Mouse (Mus musculus): ENCODE data around the gene Iars2. TPM values are rescaled to one million over a fixed set of nuclear protein-coding genes. Genes with fewer than 3 reads are reported as not detected.

Iars2 gene
- polyA plus RNA-seq, 1 experiment from 2014 or later: 32.0 TPM

DNA sequence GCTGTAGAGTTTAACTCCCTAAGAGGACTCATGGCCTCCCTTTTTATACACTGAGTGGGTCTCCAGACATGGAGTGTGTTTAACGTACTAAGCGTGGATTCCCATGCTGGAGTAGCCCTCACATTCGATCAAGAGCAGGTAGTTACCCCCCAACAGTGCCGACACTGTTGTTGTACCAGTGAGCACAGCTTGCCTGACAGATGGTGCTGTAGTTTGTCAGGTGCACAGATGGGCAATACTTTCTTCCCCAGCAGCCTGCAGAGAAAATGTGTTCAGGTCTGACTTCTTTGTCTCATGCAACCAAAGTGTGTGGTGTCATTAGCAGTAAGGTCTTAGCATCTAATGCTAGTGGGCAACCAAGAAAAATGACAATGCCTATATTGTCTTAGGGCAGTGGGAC is 13.2 kb upstream of the Iars2 start:
- H3K9me3 ChIP-seq (ENCODE audit: control insufficient read depth, low read depth, low read length): no peaks in the 10 kb centered on the region
- no peaks in the 10 kb centered on the region for H3K27me3 ChIP-seq (ENCODE audit: control insufficient read depth, insufficient read depth, low read length)
- no peak for ATAC-seq (ENCODE audit: insufficient number of reproducible peaks, insufficient read depth, low FRiP score, low read depth)
- no peaks in the 10 kb centered on the region for H3K4me1 ChIP-seq (ENCODE audit: control insufficient read depth, insufficient read depth, low read length)
- no peak overlapping the region for H3K27ac ChIP-seq (ENCODE audit: low read length)
- peaks cover 32% of the 10 kb centered on the region for H3K36me3 ChIP-seq (ENCODE audit: control insufficient read depth, insufficient read depth, low read length)
- H3K4me3 ChIP-seq (ENCODE audit: low read depth, low read length): no peak overlapping the region
- H3K4me2 ChIP-seq (replicated peaks; ENCODE audit: low read depth, low read length): no peak overlapping the region
- H3K9ac ChIP-seq (replicated peaks; ENCODE audit: low read depth, low read length): no peak overlapping the region
- WGBS: 94% methylated on average over 4 of the region's 4 CpGs

DNA sequence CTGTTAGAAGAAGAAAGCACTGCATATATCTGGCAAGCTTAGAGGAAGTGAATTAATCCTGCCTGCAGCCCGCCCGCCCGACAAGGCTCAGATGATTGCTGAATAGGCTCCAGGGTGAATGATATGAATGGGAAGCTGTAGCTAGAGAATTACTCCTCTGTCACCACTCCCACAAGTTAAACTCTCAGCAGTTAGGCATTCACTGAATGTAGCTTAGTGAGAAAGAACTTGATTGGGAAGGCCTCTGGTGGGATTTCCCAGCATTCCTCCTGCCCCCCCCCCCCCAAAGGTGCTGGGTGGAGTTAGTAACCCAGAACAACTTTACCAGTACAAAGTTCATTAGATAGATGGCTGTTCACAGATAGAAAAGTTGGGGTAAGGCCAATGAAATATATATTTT is 7.3 kb upstream of the Iars2 start:
- H3K36me3 ChIP-seq (ENCODE audit: control insufficient read depth, insufficient read depth, low read length): peaks cover 15% of the 10 kb centered on the region
- H3K4me3 ChIP-seq (ENCODE audit: low read depth, low read length): no peak overlapping the region
- no peak overlapping the region for H3K4me2 ChIP-seq (replicated peaks; ENCODE audit: low read depth, low read length)
- H3K4me1 ChIP-seq (ENCODE audit: control insufficient read depth, insufficient read depth, low read length): peaks cover 5% of the 10 kb centered on the region; the same call in 1 of the 2 replicates
- H3K9ac ChIP-seq (replicated peaks; ENCODE audit: low read depth, low read length): no peak overlapping the region
- WGBS: 35% methylated on average over 3 of the region's 3 CpGs
- H3K9me3 ChIP-seq (ENCODE audit: control insufficient read depth, low read depth, low read length): no peaks in the 10 kb centered on the region
- H3K27me3 ChIP-seq (ENCODE audit: control insufficient read depth, insufficient read depth, low read length): no peaks in the 10 kb centered on the region
- ATAC-seq (ENCODE audit: insufficient number of reproducible peaks, insufficient read depth, low FRiP score, low read depth): peak; percentile 26; the same call in 1 of the 2 replicates
- no peak overlapping the region; the same call in 1 of the 2 replicates for H3K27ac ChIP-seq (ENCODE audit: low read length)

- no peaks in the 10 kb centered on the region for H3K27me3 ChIP-seq (ENCODE audit: control insufficient read depth, insufficient read depth, low read length)
- WGBS: 83% methylated on average over 6 of the region's 6 CpGs
- no peak overlapping the region for H3K27ac ChIP-seq (ENCODE audit: low read length)
Measured at GRCm38 (mm10) chr1:185335231-185335765, 6.1 kb upstream of the Iars2 start.

GRCm38 (mm10) chr1:185334136-185334535 is 4.9 kb upstream of the Iars2 start:
- Histone ChIP-seq H3K27ac (ENCODE audit: low read length) (no peak overlapping the region), H3K9me3 (ENCODE audit: control insufficient read depth, low read depth, low read length) (no peaks in the 10 kb centered on the region), H3K27me3 (ENCODE audit: control insufficient read depth, insufficient read depth, low read length) (no peaks in the 10 kb centered on the region), H3K9ac (replicated peaks; ENCODE audit: low read depth, low read length) (no peak overlapping the region), H3K4me3 (ENCODE audit: low read depth, low read length) (no peak overlapping the region), H3K4me2 (replicated peaks; ENCODE audit: low read depth, low read length) (no peak overlapping the region), H3K4me1 (ENCODE audit: control insufficient read depth, insufficient read depth, low read length) (peaks cover 7% of the 10 kb centered on the region; the same call in 1 of the 2 replicates), H3K36me3 (ENCODE audit: control insufficient read depth, insufficient read depth, low read length) (peaks cover 3% of the 10 kb centered on the region; the same call in 1 of the 2 replicates)
- ATAC-seq (ENCODE audit: insufficient number of reproducible peaks, insufficient read depth, low FRiP score, low read depth): no peak
- WGBS: 85% methylated on average over 4 of the region's 4 CpGs

More at GRCm38 (mm10) chr1:185335231-185335765, 6.1 kb upstream of the Iars2 start:
- no peak for ATAC-seq (ENCODE audit: insufficient number of reproducible peaks, insufficient read depth, low FRiP score, low read depth)
- H3K9me3 ChIP-seq (ENCODE audit: control insufficient read depth, low read depth, low read length): no peaks in the 10 kb centered on the region
- H3K4me2 ChIP-seq (replicated peaks; ENCODE audit: low read depth, low read length): no peak overlapping the region
- H3K4me3 ChIP-seq (ENCODE audit: low read depth, low read length): no peak overlapping the region
- H3K4me1 ChIP-seq (ENCODE audit: control insufficient read depth, insufficient read depth, low read length): peaks cover 5% of the 10 kb centered on the region; the same call in 1 of the 2 replicates
- no peak overlapping the region for H3K9ac ChIP-seq (replicated peaks; ENCODE audit: low read depth, low read length)
- peaks cover 10% of the 10 kb centered on the region for H3K36me3 ChIP-seq (ENCODE audit: control insufficient read depth, insufficient read depth, low read length)

DNA sequence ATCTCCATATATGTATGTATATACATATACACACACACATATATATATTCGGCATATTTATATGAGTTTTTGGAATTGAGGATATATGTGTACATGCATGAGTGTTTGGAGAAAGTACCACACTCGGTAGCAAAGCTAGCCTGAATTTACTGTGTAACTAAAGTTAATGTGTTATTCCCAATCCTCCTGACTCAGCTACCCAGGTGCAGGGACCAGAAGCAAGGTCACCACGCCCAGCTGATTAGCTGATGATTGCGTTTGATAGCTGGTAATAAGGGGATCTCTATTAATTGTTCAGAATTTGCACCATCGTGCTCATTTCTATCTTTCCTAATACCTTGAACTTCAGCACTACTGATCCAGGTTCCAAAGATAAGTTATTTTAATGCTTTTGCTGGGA is 4.5 kb upstream of the Iars2 start:
- H3K4me1 ChIP-seq (ENCODE audit: control insufficient read depth, insufficient read depth, low read length): peaks cover 7% of the 10 kb centered on the region; the same call in 1 of the 2 replicates
- H3K9ac ChIP-seq (replicated peaks; ENCODE audit: low read depth, low read length): no peak overlapping the region
- no peak for ATAC-seq (ENCODE audit: insufficient number of reproducible peaks, insufficient read depth, low FRiP score, low read depth)
- H3K4me3 ChIP-seq (ENCODE audit: low read depth, low read length): no peak overlapping the region
- no peaks in the 10 kb centered on the region for H3K9me3 ChIP-seq (ENCODE audit: control insufficient read depth, low read depth, low read length)
- no peaks in the 10 kb centered on the region for H3K27me3 ChIP-seq (ENCODE audit: control insufficient read depth, insufficient read depth, low read length)
- H3K27ac ChIP-seq (ENCODE audit: low read length): no peak overlapping the region
- no peaks in the 10 kb centered on the region for H3K36me3 ChIP-seq (ENCODE audit: control insufficient read depth, insufficient read depth, low read length)
- H3K4me2 ChIP-seq (replicated peaks; ENCODE audit: low read depth, low read length): peak overlapping the region; percentile 44; the same call in 1 of the 2 replicates
- WGBS: 83% methylated on average over 5 of the region's 5 CpGs

GRCm38 (mm10) chr1:185331983-185332430 is 2.8 kb upstream of the Iars2 start, which contains the start of gene Bpnt1:
Gene Bpnt1, plus strand, starts transcription at chr1:185332149.
- H3K9me3 ChIP-seq (ENCODE audit: control insufficient read depth, low read depth, low read length): no peaks in the 10 kb centered on the region
- peak; percentile 83 for ATAC-seq (ENCODE audit: insufficient number of reproducible peaks, insufficient read depth, low FRiP score, low read depth)
- peak within 1 kb of the TSS; percentile 66 for H3K9ac ChIP-seq (replicated peaks; ENCODE audit: low read depth, low read length)
- H3K36me3 ChIP-seq (ENCODE audit: control insufficient read depth, insufficient read depth, low read length): no peaks in the 10 kb centered on the region
- H3K4me3 ChIP-seq (ENCODE audit: low read depth, low read length): peak within 1 kb of the TSS; percentile 71
- H3K27ac ChIP-seq (ENCODE audit: low read length): peak within 1 kb of the TSS; percentile 72; the same call in 1 of the 2 replicates
- H3K4me2 ChIP-seq (replicated peaks; ENCODE audit: low read depth, low read length): peak within 1 kb of the TSS; percentile 44
- WGBS: under 1% methylated on average over 32 of the region's 32 CpGs
- peaks cover 7% of the 10 kb centered on the region; the same call in 1 of the 2 replicates for H3K4me1 ChIP-seq (ENCODE audit: control insufficient read depth, insufficient read depth, low read length)
- no peaks in the 10 kb centered on the region for H3K27me3 ChIP-seq (ENCODE audit: control insufficient read depth, insufficient read depth, low read length)

- Histone ChIP-seq H3K27ac (ENCODE audit: low read length) (no peak overlapping the region), H3K36me3 (ENCODE audit: control insufficient read depth, insufficient read depth, low read length) (peaks cover 6% of the 10 kb centered on the region), H3K9ac (replicated peaks; ENCODE audit: low read depth, low read length) (no peak overlapping the region), H3K4me3 (ENCODE audit: low read depth, low read length) (peak overlapping the region; percentile 71), H3K4me2 (replicated peaks; ENCODE audit: low read depth, low read length) (peak overlapping the region; percentile 44), H3K27me3 (ENCODE audit: control insufficient read depth, insufficient read depth, low read length) (no peaks in the 10 kb centered on the region), H3K9me3 (ENCODE audit: control insufficient read depth, low read depth, low read length) (no peaks in the 10 kb centered on the region), H3K4me1 (ENCODE audit: control insufficient read depth, insufficient read depth, low read length) (peaks cover 7% of the 10 kb centered on the region; the same call in 1 of the 2 replicates)
- ATAC-seq (ENCODE audit: insufficient number of reproducible peaks, insufficient read depth, low FRiP score, low read depth): no peak
- WGBS: 50% methylated on average over 5 of the region's 5 CpGs
Measured at GRCm38 (mm10) chr1:185331364-185331763, 2.2 kb upstream of the Iars2 start.

- H3K9me3 ChIP-seq (ENCODE audit: control insufficient read depth, low read depth, low read length): no peaks in the 10 kb centered on the region
- H3K4me1 ChIP-seq (ENCODE audit: control insufficient read depth, insufficient read depth, low read length): peaks cover 7% of the 10 kb centered on the region; the same call in 1 of the 2 replicates
- H3K27me3 ChIP-seq (ENCODE audit: control insufficient read depth, insufficient read depth, low read length): no peaks in the 10 kb centered on the region
- peak overlapping the region; percentile 89; the same call in 1 of the 2 replicates for H3K4me3 ChIP-seq (ENCODE audit: low read depth, low read length)
- H3K27ac ChIP-seq (ENCODE audit: low read length): no peak overlapping the region
- peaks cover 18% of the 10 kb centered on the region for H3K36me3 ChIP-seq (ENCODE audit: control insufficient read depth, insufficient read depth, low read length)
- WGBS: 93% methylated on average over 8 of the region's 8 CpGs
- ATAC-seq (ENCODE audit: insufficient number of reproducible peaks, insufficient read depth, low FRiP score, low read depth): no peak
- no peak overlapping the region for H3K9ac ChIP-seq (replicated peaks; ENCODE audit: low read depth, low read length)
- H3K4me2 ChIP-seq (replicated peaks; ENCODE audit: low read depth, low read length): peak overlapping the region; percentile 49; the same call in 1 of the 2 replicates
Measured at GRCm38 (mm10) chr1:185329851-185330250, 655 bp upstream of the Iars2 start.
